Mouse (Mus musculus) thymus, adult 2 months (tissue): ENCODE measurements around the gene Dnajc12.

Experiments
- CTCF ChIP-seq: fragments of 200-500 bp; IDR thresholded peaks from 2 replicates; pipeline ENCODE4 v1.5.1; 2012; ENCODE audit warnings: mild to moderate bottlenecking, control low read depth, low read length, moderate library complexity, borderline replicate concordance; ENCODE audit not compliant: control insufficient read depth, poor library complexity, insufficient read depth; ENCODE audit errors: extremely low read depth
- POLR2A ChIP-seq: fragments of 200-500 bp; IDR thresholded peaks from 2 replicates; pipeline ENCODE4 v1.6.1; 2012; ENCODE audit warnings: mild to moderate bottlenecking, low read length, control low read depth, moderate library complexity; ENCODE audit not compliant: control insufficient read depth, poor library complexity, insufficient read depth; ENCODE audit errors: extremely low read depth

DNA sequence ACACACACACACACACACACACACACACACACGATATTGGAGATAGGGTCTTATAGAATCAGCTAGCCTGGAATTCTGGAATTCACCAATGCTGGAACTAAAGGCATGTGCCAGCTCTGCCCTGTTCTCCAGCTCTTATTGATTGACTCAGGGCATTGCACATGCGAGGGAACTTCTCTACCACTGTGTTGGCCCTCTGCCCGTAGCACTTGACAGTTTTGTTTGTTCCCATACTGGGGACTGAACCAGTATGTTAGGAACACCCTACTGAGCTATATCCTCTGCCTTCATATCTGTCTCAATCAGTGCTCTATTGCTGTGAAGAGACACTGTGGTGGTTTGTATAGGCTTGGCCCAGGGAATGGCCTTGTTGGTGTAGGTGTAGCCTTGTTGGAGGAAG is 14.2 kb upstream of the Dnajc12 start:
- TF ChIP-seq POLR2A = no peak
- no peak for TF ChIP-seq CTCF
